Mouse (Mus musculus): Measurements from ENCODE around the gene Pacsin3. TPM values are rescaled to one million over a fixed set of nuclear protein-coding genes. Genes with fewer than 3 reads are reported as not detected.

The Pacsin3 gene
- total and polyA plus RNA-seq, 3 experiments, result 3.4 to 6.7 TPM; not detected in 1

GRCm38 (mm10) chr2:91278749-91279371 is 23.1 kb downstream of the Pacsin3 start:
- Histone ChIP-seq H3K9me3 (replicated peaks; ENCODE audit: insufficient read depth, low read length) (no peaks in the 10 kb centered on the region), H3K9ac (ENCODE audit: control insufficient read depth, low read depth, low read length, poor library complexity, severe bottlenecking) (no peak overlapping the region), H3K79me2 (ENCODE audit: control insufficient read depth, insufficient read depth, low read length, poor library complexity) (no peaks in the 10 kb centered on the region), H3K36me3 (ENCODE audit: control insufficient read depth in 1 of 2, insufficient read depth in 2 of 2, low read length in 2 of 2) (peaks cover 0 to 3% of the 10 kb centered on the region in 2 experiments; a peak in 1 of 4 replicates), H3K4me3 (ENCODE audit: control insufficient read depth in 1 of 2, insufficient read depth in 1 of 2, low read depth in 2 of 2, low read length in 2 of 2) (no peak overlapping the region), H3K4me1 (ENCODE audit: control insufficient read depth in 1 of 2, insufficient read depth in 2 of 2, low read length in 2 of 2) (no peaks in the 10 kb centered on the region), H3K27ac (ENCODE audit: control insufficient read depth, low read depth, low read length) (no peak overlapping the region), H3K27me3 (ENCODE audit: control insufficient read depth in 1 of 2, insufficient read depth in 2 of 2, low read length in 2 of 2) (no peaks in the 10 kb centered on the region)
- TF ChIP-seq POLR2AphosphoS5 (IDR thresholded peaks at IDR 0.05; ENCODE audit: borderline replicate concordance, low read depth, low read length) (no peak), POLR2A (IDR thresholded peaks at IDR 0.05; ENCODE audit: control insufficient read depth in 1 of 2, insufficient read depth in 1 of 2, low read depth in 1 of 2, low read length in 2 of 2, poor library complexity in 1 of 2) (0 out of 4 replicates have a peak, but pooled peaks of 1 of the 2 experiments have one; percentile 17)
- DNase-seq (ENCODE audit: low read depth, low spot score), result no peak

- Histone ChIP-seq H3K4me3 (ENCODE audit: control insufficient read depth in 1 of 2, insufficient read depth in 1 of 2, low read depth in 2 of 2, low read length in 2 of 2) (no peak overlapping the region), H3K9ac (ENCODE audit: control insufficient read depth, low read depth, low read length, poor library complexity, severe bottlenecking) (no peak overlapping the region), H3K4me1 (ENCODE audit: control insufficient read depth in 1 of 2, insufficient read depth in 2 of 2, low read length in 2 of 2) (no peaks in the 10 kb centered on the region), H3K79me2 (ENCODE audit: control insufficient read depth, insufficient read depth, low read length, poor library complexity) (no peaks in the 10 kb centered on the region), H3K36me3 (ENCODE audit: control insufficient read depth in 1 of 2, insufficient read depth in 2 of 2, low read length in 2 of 2) (no peaks in the 10 kb centered on the region), H3K27me3 (ENCODE audit: control insufficient read depth in 1 of 2, insufficient read depth in 2 of 2, low read length in 2 of 2) (no peaks in the 10 kb centered on the region), H3K9me3 (replicated peaks; ENCODE audit: insufficient read depth, low read length) (no peaks in the 10 kb centered on the region), H3K27ac (ENCODE audit: control insufficient read depth, low read depth, low read length) (no peak overlapping the region)
- DNase-seq (ENCODE audit: low read depth, low spot score), result peak; percentile 23
- no peak for TF ChIP-seq TBP (IDR thresholded peaks at IDR 0.05; ENCODE audit: low read depth, low read length)
- no peak for TF ChIP-seq POLR2AphosphoS5 (IDR thresholded peaks at IDR 0.05; ENCODE audit: borderline replicate concordance, low read depth, low read length)
- TF ChIP-seq MYC (IDR thresholded peaks at IDR 0.05; ENCODE audit: low read depth, low read length), result no peak
- TF ChIP-seq POLR2A (IDR thresholded peaks at IDR 0.05; ENCODE audit: control insufficient read depth in 1 of 2, insufficient read depth in 1 of 2, low read depth in 1 of 2, low read length in 2 of 2, poor library complexity in 1 of 2), result no peak
- no peak for TF ChIP-seq CHD1 (IDR thresholded peaks at IDR 0.05; ENCODE audit: low read depth, low read length)
- no peak for TF ChIP-seq TAL1 (IDR thresholded peaks at IDR 0.05; ENCODE audit: low read length)
- TF ChIP-seq MXI1 (IDR thresholded peaks at IDR 0.05; ENCODE audit: low read depth, low read length), result no peak
- no peak for TF ChIP-seq NRF1 (IDR thresholded peaks at IDR 0.05; ENCODE audit: insufficient read depth, low read depth, low read length, poor library complexity, severe bottlenecking)
- no peak for TF ChIP-seq UBTF (IDR thresholded peaks at IDR 0.05; ENCODE audit: borderline replicate concordance, insufficient read depth, low read depth, low read length)
- TF ChIP-seq HCFC1 (IDR thresholded peaks at IDR 0.05; ENCODE audit: low read depth, low read length), result no peak
- no peak for TF ChIP-seq SIN3A (IDR thresholded peaks at IDR 0.05; ENCODE audit: low read length)
- TF ChIP-seq ETS1 (IDR thresholded peaks at IDR 0.05; ENCODE audit: low read depth, low read length), result no peak
- no peak for TF ChIP-seq E2F4 (IDR thresholded peaks at IDR 0.05; ENCODE audit: borderline replicate concordance, low read depth, low read length)
Observed at GRCm38 (mm10) chr2:91279372-91279755, 23.6 kb downstream of the Pacsin3 start.

GRCm38 (mm10) chr2:91281366-91281765 is 25.6 kb downstream of the Pacsin3 start:
- DNase-seq (ENCODE audit: low read depth, low spot score), result no peak
- TF ChIP-seq RAD21 (IDR thresholded peaks at IDR 0.05; ENCODE audit: low read depth, low read length) (no peak), JUND (IDR thresholded peaks at IDR 0.05; ENCODE audit: low read depth, low read length) (no peak), MAX (IDR thresholded peaks at IDR 0.05; ENCODE audit: low read length) (no peak), NRF1 (IDR thresholded peaks at IDR 0.05; ENCODE audit: insufficient read depth, low read depth, low read length, poor library complexity, severe bottlenecking) (no peak), ELF1 (IDR thresholded peaks at IDR 0.05; ENCODE audit: low read depth, low read length) (no peak), POLR2A (IDR thresholded peaks at IDR 0.05; ENCODE audit: control insufficient read depth in 1 of 2, insufficient read depth in 1 of 2, low read depth in 1 of 2, low read length in 2 of 2, poor library complexity in 1 of 2) (no peak), POLR2AphosphoS5 (IDR thresholded peaks at IDR 0.05; ENCODE audit: borderline replicate concordance, low read depth, low read length) (no peak), MYC (IDR thresholded peaks at IDR 0.05; ENCODE audit: low read depth, low read length) (no peak), SMC3 (IDR thresholded peaks at IDR 0.05; ENCODE audit: low read depth, low read length) (no peak), ZNF384 (IDR thresholded peaks at IDR 0.05; ENCODE audit: low read depth, low read length) (no peak), TAL1 (IDR thresholded peaks at IDR 0.05; ENCODE audit: low read length) (no peak), TBP (IDR thresholded peaks at IDR 0.05; ENCODE audit: low read depth, low read length) (no peak), CHD1 (IDR thresholded peaks at IDR 0.05; ENCODE audit: low read depth, low read length) (no peak), USF1 (IDR thresholded peaks at IDR 0.05; ENCODE audit: low read depth, low read length) (no peak), GATA1 (IDR thresholded peaks at IDR 0.05; ENCODE audit: low read depth, low read length) (no peak), POLR2AphosphoS2 (IDR thresholded peaks at IDR 0.05; ENCODE audit: low read length) (no peak), EP300 (IDR thresholded peaks at IDR 0.05; ENCODE audit: low read depth in 1 of 2, low read length in 2 of 2) (no peak), MAZ (IDR thresholded peaks at IDR 0.05; ENCODE audit: low read depth, low read length) (no peak)

More at GRCm38 (mm10) chr2:91281366-91281765, 25.6 kb downstream of the Pacsin3 start:
- H3K27ac ChIP-seq (ENCODE audit: control insufficient read depth, low read depth, low read length), result no peak overlapping the region
- H3K9me3 ChIP-seq (replicated peaks; ENCODE audit: insufficient read depth, low read length), result no peaks in the 10 kb centered on the region
- no peak overlapping the region for H3K9ac ChIP-seq (ENCODE audit: control insufficient read depth, low read depth, low read length, poor library complexity, severe bottlenecking)
- no peaks in the 10 kb centered on the region for H3K79me2 ChIP-seq (ENCODE audit: control insufficient read depth, insufficient read depth, low read length, poor library complexity)
- no peaks in the 10 kb centered on the region for H3K27me3 ChIP-seq (ENCODE audit: control insufficient read depth in 1 of 2, insufficient read depth in 2 of 2, low read length in 2 of 2)
- no peaks in the 10 kb centered on the region for H3K4me1 ChIP-seq (ENCODE audit: control insufficient read depth in 1 of 2, insufficient read depth in 2 of 2, low read length in 2 of 2)
- no peaks in the 10 kb centered on the region for H3K36me3 ChIP-seq (ENCODE audit: control insufficient read depth in 1 of 2, insufficient read depth in 2 of 2, low read length in 2 of 2)
- H3K4me3 ChIP-seq (ENCODE audit: control insufficient read depth in 1 of 2, insufficient read depth in 1 of 2, low read depth in 2 of 2, low read length in 2 of 2), result no peak overlapping the region
